Mouse (Mus musculus) forebrain, embryonic 15.5 days (tissue): Measurements from ENCODE around the gene Pdgfb. TPM values are rescaled to one million over a fixed set of nuclear protein-coding genes. Genes with fewer than 3 reads are reported as not detected.

Experiments
- ATAC-seq: fragments of 200-750 bp; cut with Nextera tagmentation; replicated peaks from 2 replicates; pipeline ENCODE4 v1.8.0; 2017; ENCODE audit warnings: mild to moderate bottlenecking, moderate TSS enrichment, moderate library complexity
- H3K27ac ChIP-seq: fragments of 300-500 bp; sonication (generic); replicated peaks from 2 replicates; pipeline ENCODE4 v1.5.1; 2015; ENCODE audit warnings: mild to moderate bottlenecking, inconsistent platforms
- H3K27me3 ChIP-seq: fragments of 300-500 bp; sonication (generic); 2 replicates; pipeline ENCODE4 v1.6.1; 2015; ENCODE audit warnings: inconsistent platforms
- H3K36me3 ChIP-seq: fragments of 300-500 bp; sonication (generic); 2 replicates; pipeline ENCODE4 v1.6.1; 2015; ENCODE audit warnings: mild to moderate bottlenecking, inconsistent platforms
- H3K4me1 ChIP-seq: fragments of 300-500 bp; sonication (generic); 2 replicates; pipeline ENCODE4 v1.6.1; 2015; ENCODE audit warnings: inconsistent platforms
- H3K4me2 ChIP-seq: fragments of 300-500 bp; sonication (generic); replicated peaks from 2 replicates; pipeline ENCODE4 v1.6.1; 2015; ENCODE audit warnings: mild to moderate bottlenecking, inconsistent platforms
- H3K4me3 ChIP-seq: fragments of 300-500 bp; sonication (generic); 2 replicates; pipeline ENCODE4 v1.5.1; 2015; ENCODE audit warnings: mild to moderate bottlenecking, inconsistent platforms
- H3K9ac ChIP-seq: fragments of 300-500 bp; sonication (generic); replicated peaks from 2 replicates; pipeline ENCODE4 v1.6.1; 2015; ENCODE audit warnings: mild to moderate bottlenecking, inconsistent platforms
- H3K9me3 ChIP-seq: fragments of 300-500 bp; sonication (generic); 2 replicates; pipeline ENCODE4 v1.6.1; 2016; ENCODE audit warnings: inconsistent platforms
- WGBS: fragments of 180-500 bp; shearing (Covaris S2); methylation state at CpG from one replicate; pipeline ENCODE4 v1.1.7; 2015; ENCODE audit warnings: mixed read lengths; 5-methylcytosine and 5-hydroxymethylcytosine counted together
- polyA plus RNA-seq: library from polyadenylated mRNA; unstranded; fragments of >200 nt; fragmentation: Nextera tagmentation; extraction: Ambion mirVana; gene quantifications from 2 replicates; pipeline ENCODE4 v1.2.1, GENCODE M21; 2015

Gene Pdgfb
- polyA plus RNA-seq, 1 experiment from 2014 or later = 3.0 TPM

DNA sequence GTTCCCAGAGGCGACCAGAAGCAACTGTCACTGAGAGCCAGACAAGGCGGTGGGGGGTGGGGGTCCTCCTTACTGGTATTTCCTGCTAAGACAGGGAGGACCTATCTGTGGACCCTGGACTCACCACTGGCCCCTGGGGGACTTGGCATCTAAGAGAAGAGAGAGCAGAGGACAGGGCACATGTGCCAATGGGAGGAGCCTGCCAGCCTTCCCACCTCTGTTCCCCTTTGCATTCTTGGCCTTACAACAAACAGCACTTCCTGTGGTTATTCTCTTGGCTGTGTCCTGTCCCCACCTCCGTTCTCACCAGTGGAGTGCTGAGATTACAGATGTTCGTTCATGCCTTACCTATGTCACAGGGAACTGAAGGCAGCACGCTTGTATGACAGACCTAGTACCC is 14.1 kb upstream of the Pdgfb start:
- no peak for ATAC-seq
- H3K27me3 ChIP-seq = no peaks in the 10 kb centered on the region
- H3K4me2 ChIP-seq = no peak overlapping the region
- H3K4me3 ChIP-seq = no peak overlapping the region
- no peak overlapping the region for H3K27ac ChIP-seq
- WGBS = 88% methylated on average over 5 of the region's 5 CpGs
- no peaks in the 10 kb centered on the region for H3K36me3 ChIP-seq
- H3K9ac ChIP-seq = no peak overlapping the region
- H3K4me1 ChIP-seq = peaks cover 5% of the 10 kb centered on the region
- no peaks in the 10 kb centered on the region for H3K9me3 ChIP-seq

DNA sequence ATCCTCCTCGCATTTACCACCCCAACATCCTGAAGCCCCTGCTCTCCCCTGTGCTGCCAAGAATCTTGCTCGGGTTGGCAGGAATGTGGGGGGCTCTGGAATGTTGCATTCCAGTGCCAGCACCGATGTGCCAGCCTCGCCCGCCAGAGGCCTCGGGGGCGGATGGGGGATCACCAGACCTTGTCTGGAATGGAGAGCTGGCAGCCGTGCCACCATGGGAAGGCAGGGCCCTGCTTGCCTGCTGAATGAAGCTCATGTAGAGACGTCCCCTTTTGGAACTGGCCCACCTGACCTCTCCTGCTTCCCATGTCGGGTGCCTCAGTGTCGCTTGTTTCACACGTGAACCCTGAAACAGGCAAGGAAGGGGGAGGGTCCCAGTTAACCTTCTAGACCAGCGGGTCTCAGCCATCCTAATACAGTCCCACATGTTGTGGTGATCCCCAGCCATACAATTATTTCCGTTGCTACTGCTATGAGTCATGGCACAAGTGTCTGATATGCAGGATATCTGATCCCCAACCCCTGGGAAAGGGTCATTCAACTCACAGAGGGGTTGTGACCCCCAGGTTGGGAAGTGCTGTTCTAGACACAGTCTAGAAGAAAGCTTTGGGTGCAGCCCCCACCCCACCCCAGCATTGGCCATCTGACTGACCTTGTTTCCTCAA is 12.0 kb upstream of the Pdgfb start:
- H3K4me3 ChIP-seq = no peak overlapping the region
- no peak overlapping the region for H3K9ac ChIP-seq
- no peak overlapping the region for H3K4me2 ChIP-seq
- no peaks in the 10 kb centered on the region for H3K9me3 ChIP-seq
- no peaks in the 10 kb centered on the region for H3K27me3 ChIP-seq
- no peak for ATAC-seq
- H3K4me1 ChIP-seq = peaks cover 5% of the 10 kb centered on the region
- no peaks in the 10 kb centered on the region for H3K36me3 ChIP-seq
- 54% methylated on average over 14 of the region's 14 CpGs for WGBS
- H3K27ac ChIP-seq = no peak overlapping the region

DNA sequence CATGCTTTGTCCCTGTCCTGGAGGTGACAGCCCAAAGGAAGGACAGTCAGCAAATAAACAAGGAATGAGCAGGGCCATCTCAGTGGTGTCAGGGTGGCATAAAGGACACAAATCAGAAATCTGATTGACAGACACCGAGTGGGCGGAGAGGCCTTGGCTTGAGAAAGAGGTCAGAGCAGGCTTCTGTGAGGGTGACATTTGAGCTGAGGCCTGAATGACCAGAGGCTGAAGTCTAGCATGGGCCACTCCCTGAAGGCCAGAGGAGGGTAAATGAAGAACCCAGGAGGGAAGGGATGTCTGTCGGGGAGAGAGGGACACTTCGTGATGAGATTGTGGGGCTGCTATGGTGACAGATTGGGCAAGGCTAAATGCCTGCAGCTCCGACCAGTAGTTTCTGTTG is 11.3 kb upstream of the Pdgfb start:
- Histone ChIP-seq H3K36me3 (no peaks in the 10 kb centered on the region), H3K4me3 (no peak overlapping the region), H3K9ac (no peak overlapping the region), H3K27me3 (no peaks in the 10 kb centered on the region), H3K4me2 (no peak overlapping the region), H3K27ac (no peak overlapping the region), H3K9me3 (no peaks in the 10 kb centered on the region), H3K4me1 (peaks cover 5% of the 10 kb centered on the region)
- WGBS = 82% methylated on average over 5 of the region's 5 CpGs
- ATAC-seq = no peak

- Histone ChIP-seq H3K4me3 (no peak overlapping the region), H3K4me1 (peaks cover 5% of the 10 kb centered on the region), H3K36me3 (no peaks in the 10 kb centered on the region), H3K27me3 (no peaks in the 10 kb centered on the region), H3K4me2 (no peak overlapping the region), H3K9me3 (no peaks in the 10 kb centered on the region), H3K9ac (no peak overlapping the region), H3K27ac (no peak overlapping the region)
- 60% methylated on average over 7 of the region's 7 CpGs for WGBS
- no peak for ATAC-seq
These were observed 10.8 kb upstream of the Pdgfb start for GRCm38 (mm10) chr15:80025615-80026014.

DNA sequence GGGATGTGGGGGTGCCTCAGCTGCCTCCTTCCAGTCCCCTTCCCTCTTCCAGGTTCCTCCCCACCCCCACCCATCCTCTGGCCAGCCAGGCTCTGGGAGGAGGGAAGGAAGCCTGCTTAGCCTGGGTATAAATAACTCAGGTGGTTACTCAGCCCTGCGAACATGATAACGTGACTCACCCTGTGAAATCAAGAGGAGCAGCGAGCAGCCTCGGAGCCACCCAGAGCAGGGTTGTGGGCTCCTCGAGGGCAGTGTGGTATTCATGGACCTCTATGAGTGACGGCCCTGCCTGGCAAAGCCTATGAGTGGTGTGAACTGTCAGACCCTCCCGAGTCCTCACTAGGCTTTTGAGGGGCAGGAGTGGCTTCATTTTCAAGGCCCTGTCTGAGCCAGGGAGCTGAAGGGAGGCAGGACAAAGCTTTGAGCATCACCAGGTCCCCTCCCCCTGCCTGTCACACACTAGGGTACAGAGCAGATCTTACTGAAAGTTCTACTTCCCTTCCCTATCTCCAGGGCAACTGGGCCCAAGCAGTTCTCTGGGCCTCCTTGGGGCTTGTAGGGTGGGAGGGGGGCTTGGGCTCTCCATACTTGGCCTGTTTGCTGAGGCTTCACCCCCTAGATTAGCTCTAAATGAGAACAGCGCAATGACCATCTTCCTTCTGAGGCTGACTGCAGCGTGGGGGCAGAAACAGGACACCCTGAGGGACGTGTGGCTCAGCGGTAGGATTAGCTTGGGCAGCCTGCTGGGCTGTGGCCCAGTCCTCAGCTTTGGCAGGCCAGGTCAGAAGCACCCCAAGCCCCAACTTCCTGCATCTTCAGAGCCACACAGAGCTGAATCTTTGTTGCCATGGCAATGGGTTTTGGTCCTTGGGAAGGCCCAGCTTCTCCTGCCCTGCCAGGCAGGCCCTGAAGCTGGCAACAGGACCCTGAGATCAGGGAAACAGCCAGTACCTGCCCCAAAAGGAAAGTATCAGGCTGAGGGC is 9.8 kb upstream of the Pdgfb start:
- peaks cover 5% of the 10 kb centered on the region for H3K4me1 ChIP-seq
- ATAC-seq = no peak
- no peaks in the 10 kb centered on the region for H3K27me3 ChIP-seq
- no peaks in the 10 kb centered on the region for H3K36me3 ChIP-seq
- H3K27ac ChIP-seq = no peak overlapping the region
- WGBS = 39% methylated on average over 11 of the region's 11 CpGs
- H3K9me3 ChIP-seq = no peaks in the 10 kb centered on the region
- no peak overlapping the region for H3K4me3 ChIP-seq
- no peak overlapping the region for H3K9ac ChIP-seq
- H3K4me2 ChIP-seq = no peak overlapping the region

DNA sequence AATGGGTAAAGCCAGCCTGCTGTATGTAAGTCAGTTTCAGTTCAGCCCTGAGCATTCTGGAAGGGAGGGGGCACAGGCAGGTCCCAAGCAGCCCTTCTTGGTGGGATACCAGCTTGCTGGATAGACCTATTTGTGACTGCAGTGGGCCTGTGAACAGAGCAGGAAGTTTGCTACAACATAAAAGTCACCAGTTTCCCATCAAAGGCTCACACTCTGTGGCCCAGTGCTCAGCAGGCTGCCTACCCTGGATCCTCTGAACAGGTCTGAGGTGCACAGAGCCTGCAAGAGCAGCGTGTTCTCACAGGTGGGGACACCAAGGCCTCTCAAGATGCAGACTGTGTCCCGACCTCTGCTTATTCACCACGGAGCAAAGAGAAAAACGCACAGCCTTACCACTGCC is 5.7 kb upstream of the Pdgfb start:
- no peak for ATAC-seq
- Histone ChIP-seq H3K4me1 (peaks cover 5% of the 10 kb centered on the region), H3K9me3 (no peaks in the 10 kb centered on the region), H3K9ac (no peak overlapping the region), H3K4me2 (no peak overlapping the region), H3K36me3 (no peaks in the 10 kb centered on the region), H3K27ac (no peak overlapping the region), H3K27me3 (peaks cover 12% of the 10 kb centered on the region), H3K4me3 (no peak overlapping the region)
- WGBS = 67% methylated on average over 4 of the region's 4 CpGs

- Histone ChIP-seq H3K4me1 (peaks cover 14% of the 10 kb centered on the region), H3K27ac (0 out of 2 replicates have a peak overlapping the region, but pooled peaks have one; percentile 34), H3K9me3 (no peaks in the 10 kb centered on the region), H3K27me3 (peaks cover 21% of the 10 kb centered on the region), H3K9ac (no peak overlapping the region), H3K4me3 (no peak overlapping the region), H3K4me2 (no peak overlapping the region), H3K36me3 (no peaks in the 10 kb centered on the region)
- WGBS = 64% methylated on average over 4 of the region's 4 CpGs
- ATAC-seq = no peak
These were observed 4.8 kb upstream of the Pdgfb start for GRCm38 (mm10) chr15:80019625-80020024.

DNA sequence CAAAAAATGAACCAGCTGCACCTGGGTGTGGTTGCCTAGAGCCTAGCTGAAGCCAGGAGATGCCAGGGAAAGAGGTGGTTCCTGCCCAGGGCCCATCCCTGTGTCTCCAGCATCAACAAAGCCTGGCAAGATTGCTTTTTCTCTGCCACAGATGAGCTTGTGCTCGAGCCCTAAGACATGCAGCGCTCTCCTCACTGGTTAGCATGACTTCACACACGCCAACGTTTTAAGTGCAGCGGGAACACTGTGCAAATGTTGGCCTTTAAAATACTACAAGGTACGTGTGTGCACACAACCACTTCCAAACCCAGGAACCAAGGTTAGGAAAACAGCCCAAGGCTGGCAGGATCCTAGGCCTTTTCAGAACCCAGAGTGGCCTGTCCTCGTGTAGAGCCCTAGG is 4.4 kb upstream of the Pdgfb start:
- H3K9ac ChIP-seq = no peak overlapping the region
- no peak overlapping the region for H3K4me2 ChIP-seq
- H3K27ac ChIP-seq = no peak overlapping the region
- no peaks in the 10 kb centered on the region for H3K36me3 ChIP-seq
- WGBS = 78% methylated on average over 7 of the region's 7 CpGs
- H3K4me1 ChIP-seq = peaks cover 18% of the 10 kb centered on the region
- H3K4me3 ChIP-seq = no peak overlapping the region
- H3K9me3 ChIP-seq = no peaks in the 10 kb centered on the region
- no peak for ATAC-seq
- peaks cover 25% of the 10 kb centered on the region for H3K27me3 ChIP-seq

- H3K9me3 ChIP-seq = no peaks in the 10 kb centered on the region
- peaks cover 50% of the 10 kb centered on the region for H3K27me3 ChIP-seq
- H3K27ac ChIP-seq = no peak overlapping the region
- no peaks in the 10 kb centered on the region for H3K36me3 ChIP-seq
- no peak for ATAC-seq
- H3K9ac ChIP-seq = no peak overlapping the region
- H3K4me3 ChIP-seq = no peak overlapping the region
- 90% methylated on average over 9 of the region's 9 CpGs for WGBS
- peaks cover 42% of the 10 kb centered on the region for H3K4me1 ChIP-seq
- H3K4me2 ChIP-seq = no peak overlapping the region
These were observed 2.0 kb upstream of the Pdgfb start for GRCm38 (mm10) chr15:80016563-80017301.

GRCm38 (mm10) chr15:80015211-80015952 is 605 bp upstream of the Pdgfb start:
- 54% methylated on average over 7 of the region's 7 CpGs for WGBS
- H3K27me3 ChIP-seq = peaks cover 61% of the 10 kb centered on the region

GRCm38 (mm10) chr15:80014031-80014320 is 801 bp downstream of the Pdgfb start:
- no peak overlapping the region for H3K27ac ChIP-seq
- no peak for ATAC-seq
- H3K36me3 ChIP-seq = no peaks in the 10 kb centered on the region
- H3K4me1 ChIP-seq = peaks cover 59% of the 10 kb centered on the region
- peaks cover 61% of the 10 kb centered on the region for H3K27me3 ChIP-seq
- peak overlapping the region; percentile 40 for H3K9ac ChIP-seq
- H3K4me3 ChIP-seq = peak overlapping the region; percentile 55
- WGBS = under 1% methylated on average over 36 of the region's 37 CpGs
- H3K4me2 ChIP-seq = peak overlapping the region; percentile 95
- H3K9me3 ChIP-seq = no peaks in the 10 kb centered on the region

More at GRCm38 (mm10) chr15:80015211-80015952, 605 bp upstream of the Pdgfb start:
- no peak for ATAC-seq
- Histone ChIP-seq H3K4me3 (peak overlapping the region; percentile 55; the same call in 1 of the 2 replicates), H3K9ac (0 out of 2 replicates have a peak overlapping the region, but pooled peaks have one; percentile 20), H3K4me2 (peak overlapping the region; percentile 95), H3K9me3 (no peaks in the 10 kb centered on the region), H3K36me3 (no peaks in the 10 kb centered on the region), H3K4me1 (peaks cover 51% of the 10 kb centered on the region), H3K27ac (no peak overlapping the region)
